Mouse (Mus musculus): ENCODE data around the gene Gjd3.

Gjd3 gene

DNA sequence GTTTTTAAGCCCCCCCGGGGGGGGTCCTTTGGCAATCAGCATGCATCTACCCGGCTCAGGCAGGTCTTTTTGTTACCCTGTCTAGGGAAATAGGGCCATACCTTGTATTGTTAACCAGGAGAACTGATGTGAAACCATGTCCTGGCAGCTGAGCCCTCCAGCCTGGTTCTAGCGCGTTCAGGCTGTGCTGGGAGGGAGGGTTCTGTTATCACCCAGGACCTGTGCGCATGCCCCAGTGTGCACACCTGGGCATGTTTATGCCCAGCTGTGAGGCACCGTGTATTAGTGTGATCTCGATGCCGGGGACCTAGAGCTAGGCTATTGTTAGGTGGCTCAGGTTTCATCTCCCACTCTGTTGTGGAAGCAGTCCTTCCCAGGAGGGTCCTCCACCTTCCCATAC, 21.1 kb downstream of the Gjd3 start:
- DNase-seq = peak; percentile 57 to 64

DNA sequence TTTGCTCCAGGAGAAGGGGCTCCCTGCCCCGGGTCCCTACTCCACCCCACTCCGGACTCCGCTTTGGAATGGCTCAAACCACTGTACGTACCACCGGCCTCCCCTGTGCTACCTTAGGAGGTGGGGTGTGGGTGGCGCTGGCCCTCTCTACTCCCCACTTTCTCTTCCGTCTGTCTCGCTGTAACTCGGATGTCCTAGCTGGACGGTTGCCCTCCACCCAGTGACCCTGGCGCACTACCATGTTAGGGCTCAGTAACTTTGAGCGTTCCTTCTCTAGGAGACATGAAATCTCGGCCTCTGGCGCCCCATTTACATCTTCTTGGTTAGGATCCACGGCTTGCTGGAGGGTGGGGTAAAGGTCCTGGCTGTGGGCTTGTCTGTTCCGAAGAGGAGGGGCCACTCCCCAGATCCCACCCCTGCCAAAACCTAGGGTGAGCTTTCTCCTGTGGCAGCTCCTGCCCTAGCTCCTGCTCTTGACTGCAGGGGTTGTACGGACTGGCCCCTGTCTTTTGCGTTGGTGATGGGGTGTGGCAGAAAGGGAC, 21.7 kb downstream of the Gjd3 start:
- no peak for DNase-seq

DNA sequence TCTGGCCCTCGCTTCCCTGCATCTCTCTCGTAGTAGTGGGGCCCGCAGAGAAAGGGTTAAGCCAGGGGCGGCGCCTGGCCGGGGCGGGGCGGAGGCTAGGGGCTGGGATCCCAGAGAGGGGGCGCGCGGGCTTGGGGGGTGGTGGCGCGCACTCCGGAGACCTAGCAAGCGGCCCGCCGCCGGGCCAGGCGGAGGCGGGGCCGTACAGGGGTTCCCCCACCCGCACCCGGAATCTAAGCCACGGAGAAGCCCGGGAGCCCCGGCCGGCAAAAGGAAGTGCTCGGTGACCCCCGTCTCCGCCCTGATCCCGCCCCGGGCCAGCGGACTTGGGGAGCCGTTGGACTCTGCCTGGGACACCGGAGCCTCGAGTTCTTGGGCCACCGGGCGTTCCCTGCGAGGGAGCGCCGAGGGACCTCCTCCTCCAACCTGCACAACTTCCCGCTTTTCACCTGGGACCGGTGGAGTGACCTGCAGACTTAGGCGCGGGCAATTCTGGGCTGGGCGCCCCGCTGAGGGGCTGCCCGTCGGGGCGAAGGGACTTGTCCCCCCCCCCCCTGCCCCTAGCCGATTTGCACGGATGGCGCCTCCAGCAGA, 22.4 kb downstream of the Gjd3 start:
- peak; percentile 57 to 61 for DNase-seq

DNA sequence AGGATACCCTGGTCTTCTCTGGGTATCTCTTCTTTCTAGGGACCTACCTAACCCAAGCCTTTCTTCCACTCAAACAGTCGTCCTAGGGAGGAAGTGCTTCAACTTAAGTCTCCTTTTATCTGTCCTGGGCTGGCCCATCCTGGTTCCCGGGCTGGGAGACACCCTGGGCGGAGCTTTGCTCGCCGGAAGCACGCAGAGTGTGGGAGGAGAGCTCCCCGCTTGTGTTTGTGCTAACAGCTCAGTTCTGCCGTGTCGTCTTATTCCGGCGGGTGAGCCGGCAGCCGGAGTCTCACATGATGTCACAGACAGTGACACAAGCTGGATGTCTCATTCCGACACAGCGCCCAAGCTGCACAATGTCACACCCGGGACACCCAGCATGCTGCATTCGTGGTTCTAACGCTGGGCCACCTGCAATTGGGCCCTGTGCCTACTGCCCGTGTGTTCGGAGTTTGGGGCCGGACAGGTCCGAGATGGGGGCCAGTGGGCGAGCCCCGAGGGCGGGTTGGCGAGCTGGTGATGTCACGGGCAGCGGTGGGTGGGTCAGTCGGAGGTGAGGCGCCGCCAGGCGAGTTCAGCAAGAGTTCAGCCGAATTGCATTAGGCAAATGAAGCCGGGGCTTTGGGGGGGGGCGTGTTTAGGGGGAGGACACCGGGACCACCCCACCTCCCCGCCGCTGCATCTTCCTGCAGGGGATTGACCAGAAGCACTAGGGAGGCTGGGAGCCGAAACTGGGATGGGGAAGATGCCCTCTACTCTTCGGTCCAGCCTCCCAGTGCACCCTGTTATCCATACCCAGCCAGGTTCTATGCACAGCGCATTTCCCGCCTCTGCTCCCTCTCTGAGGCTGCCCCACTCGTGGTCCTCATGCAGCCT, 23.1 kb downstream of the Gjd3 start:
- peak; percentile 74 for DNase-seq

DNA sequence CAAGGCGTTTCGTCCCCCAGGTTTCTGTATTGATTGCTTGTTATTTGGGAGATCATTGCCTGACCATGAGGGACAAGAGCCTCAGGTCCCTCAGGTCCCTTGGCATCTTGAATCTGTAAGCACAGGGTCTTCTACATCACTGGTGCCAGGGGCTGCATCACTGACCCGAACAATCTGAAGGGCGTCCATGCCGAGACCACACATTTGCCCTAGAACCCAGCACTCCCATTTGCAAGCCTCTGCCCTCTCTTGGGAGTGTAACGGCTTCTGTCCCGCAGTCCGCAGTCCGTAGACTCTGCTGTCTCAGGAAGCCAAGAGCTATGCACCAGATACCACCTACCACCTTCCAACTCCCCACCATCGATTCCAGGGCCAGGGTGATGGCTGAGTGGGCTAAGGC, 26.5 kb downstream of the Gjd3 start:
- no peak for DNase-seq

DNA sequence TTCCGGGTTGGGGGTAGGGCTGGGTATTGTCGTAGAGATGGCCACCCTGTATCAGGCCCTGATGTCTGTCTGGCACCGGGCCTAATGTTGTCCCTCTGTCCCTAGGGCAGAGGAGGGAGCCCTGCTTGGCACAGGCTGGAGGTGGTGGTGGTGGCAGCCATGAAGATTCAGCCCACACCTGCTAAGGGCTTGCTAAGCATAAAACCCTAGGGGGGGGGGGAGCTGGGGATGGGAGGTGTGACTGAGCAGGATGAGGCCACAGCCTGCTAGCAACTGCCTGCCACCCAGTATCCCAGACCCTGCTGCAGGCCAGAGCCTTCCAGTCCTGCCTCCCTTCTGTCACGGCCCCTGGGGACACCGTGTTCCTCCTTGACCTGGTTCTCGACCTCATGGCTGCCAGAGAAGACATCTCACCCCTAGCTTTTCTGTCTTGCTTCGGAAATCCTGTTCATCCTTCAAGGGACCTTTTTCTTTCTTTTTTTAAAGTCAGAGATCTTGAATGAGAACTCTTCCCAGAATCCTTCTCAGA, 27.0 kb downstream of the Gjd3 start:
- no peak for DNase-seq

DNA sequence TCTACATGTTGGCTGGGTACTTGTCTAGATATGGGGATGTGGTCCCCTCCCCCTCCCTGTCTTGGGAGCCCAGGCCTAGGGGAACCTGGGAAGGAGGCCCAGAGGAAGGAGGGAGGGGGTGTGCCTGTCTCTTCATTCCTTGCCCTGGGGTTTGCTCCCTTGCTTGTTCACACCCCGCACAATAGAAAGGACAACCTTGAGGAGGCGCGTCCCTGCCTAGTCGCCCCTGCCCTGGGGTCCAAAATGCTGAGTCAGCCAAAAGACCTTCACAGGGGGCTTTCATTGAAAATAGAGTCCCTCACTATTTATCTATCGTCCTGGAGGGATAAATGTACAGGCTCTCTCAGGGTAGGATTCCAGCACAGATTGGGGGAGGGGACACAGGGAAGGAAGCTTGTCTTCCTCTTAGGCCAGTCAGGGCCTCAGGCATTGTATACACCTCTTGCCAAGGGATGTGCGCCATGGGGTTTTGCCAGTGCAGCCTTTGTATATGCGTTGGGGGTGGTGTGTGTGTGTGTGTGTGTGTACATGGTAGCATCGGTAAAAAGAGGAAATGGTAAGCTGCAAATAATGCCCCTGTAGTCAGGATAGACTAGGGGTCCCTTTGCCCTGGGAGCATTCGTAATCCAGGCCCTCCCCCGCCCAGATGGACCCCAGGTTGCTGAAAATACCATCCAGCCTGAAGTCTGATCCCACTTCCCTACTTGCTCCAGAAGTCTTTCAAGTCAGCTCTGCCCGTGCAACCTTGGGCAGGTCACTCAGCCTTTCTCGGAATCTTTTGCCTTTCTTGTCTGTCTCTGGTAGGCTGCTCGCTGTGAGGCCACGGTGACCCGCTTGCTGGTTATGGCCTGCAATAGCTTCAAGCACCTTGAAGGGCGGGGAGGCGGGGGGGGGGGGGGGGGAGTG, 27.8 kb downstream of the Gjd3 start:
- peak; percentile 43 to 50 for DNase-seq

DNA sequence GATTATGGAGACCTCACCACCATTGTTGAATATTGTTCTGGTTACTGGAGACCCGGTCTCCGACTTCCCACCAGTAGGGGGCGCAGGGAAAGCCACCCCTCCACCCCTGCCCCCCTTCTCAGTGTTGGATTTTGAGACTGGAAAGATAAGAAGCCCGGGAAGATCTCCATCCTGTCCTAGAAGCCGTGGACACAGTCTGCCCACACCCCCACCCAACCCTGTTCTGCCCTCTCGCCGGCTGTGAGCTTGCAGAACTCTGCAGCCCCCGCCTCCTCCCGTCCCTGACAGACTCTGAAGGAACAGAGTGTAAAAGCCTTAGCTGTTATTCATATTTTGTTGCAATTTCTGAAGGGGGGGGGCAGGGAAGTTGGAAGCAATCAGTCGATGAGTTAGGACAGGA, 28.4 kb downstream of the Gjd3 start:
- peak; percentile 81 for DNase-seq

DNA sequence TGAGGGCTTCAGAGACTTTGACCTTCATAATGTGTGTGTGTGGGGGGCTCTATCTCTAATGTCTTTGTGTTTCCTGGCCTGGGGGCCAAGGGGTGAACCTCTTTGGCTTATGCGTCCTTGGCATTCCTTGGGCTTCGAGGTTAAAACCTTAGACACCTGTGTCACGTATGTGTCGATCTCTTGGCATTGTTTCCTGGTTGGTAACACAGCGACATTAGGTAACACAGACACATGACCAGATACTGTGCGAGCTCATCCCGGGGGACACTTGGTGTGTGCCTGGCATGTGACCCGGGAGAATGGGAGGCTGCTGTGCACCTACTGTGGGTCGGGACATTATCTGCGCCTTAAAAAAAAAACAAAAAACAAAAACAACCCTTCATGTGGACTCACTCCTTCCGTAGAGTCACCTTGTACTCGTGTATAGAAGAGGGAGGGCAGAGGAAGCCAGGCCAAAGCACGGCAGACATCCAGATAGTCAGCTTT, 28.9 kb downstream of the Gjd3 start:
- no peak for DNase-seq

DNA sequence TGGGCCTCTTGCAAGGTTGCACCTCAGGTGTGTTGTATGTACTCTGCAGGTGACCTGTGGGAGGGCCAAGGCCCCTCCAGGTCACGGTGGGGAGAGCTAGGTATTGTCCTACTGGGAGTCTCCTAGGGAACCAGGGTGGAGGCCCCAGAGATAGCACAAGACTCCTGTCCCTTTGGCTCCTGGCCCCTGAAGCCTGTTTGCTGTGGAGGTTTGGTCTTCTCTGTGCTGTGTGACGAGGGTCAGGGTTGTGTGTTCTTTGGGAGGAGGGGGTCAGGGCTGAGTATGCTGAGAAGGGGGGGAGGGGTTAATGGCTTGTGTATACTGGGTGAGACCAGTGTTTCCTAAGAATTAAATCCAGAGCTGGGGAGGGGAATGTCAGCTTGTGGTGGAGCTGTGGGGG, 29.5 kb downstream of the Gjd3 start:
- no peak for DNase-seq

DNA sequence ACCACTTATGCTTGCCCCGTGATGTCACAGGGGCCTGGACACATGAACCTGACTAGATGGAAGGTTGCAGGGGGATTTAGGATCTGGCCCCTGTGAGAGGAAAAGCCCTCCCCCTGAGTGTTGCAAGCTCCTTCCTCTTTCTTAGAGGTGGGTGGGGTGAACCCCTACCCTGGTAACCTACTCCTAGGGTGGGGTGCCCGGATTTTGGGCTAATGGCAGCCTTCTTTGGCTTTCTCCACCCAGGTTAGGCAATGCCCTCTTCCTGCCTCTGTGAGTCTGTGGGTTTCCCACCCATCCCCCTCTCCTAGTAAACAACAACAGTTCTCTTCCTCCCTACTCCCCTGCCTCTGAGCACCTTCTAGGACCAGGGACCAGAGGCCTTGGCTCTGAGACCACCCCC, 30.1 kb downstream of the Gjd3 start:
- peak; percentile 30 to 41 for DNase-seq

DNA sequence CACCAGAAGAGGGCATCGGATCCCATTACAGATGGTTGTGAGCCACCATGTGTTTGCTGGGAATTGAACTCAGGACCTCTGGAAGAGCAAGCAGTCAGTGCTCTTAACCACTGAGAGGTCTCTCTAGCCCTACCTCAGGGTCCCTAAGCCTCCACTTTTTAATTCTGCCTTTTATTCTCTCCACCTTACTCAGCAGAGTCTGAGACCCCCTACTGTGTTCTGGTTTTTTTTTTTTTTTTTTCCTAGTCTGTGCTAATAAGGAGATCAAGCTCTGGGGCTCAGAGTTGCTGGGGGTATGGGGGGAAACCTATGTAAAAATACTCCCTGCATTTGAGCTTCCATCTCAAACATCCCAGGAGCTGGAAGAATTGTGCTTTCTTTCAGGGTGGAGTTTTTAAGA, 30.7 kb downstream of the Gjd3 start:
- DNase-seq = no peak

DNA sequence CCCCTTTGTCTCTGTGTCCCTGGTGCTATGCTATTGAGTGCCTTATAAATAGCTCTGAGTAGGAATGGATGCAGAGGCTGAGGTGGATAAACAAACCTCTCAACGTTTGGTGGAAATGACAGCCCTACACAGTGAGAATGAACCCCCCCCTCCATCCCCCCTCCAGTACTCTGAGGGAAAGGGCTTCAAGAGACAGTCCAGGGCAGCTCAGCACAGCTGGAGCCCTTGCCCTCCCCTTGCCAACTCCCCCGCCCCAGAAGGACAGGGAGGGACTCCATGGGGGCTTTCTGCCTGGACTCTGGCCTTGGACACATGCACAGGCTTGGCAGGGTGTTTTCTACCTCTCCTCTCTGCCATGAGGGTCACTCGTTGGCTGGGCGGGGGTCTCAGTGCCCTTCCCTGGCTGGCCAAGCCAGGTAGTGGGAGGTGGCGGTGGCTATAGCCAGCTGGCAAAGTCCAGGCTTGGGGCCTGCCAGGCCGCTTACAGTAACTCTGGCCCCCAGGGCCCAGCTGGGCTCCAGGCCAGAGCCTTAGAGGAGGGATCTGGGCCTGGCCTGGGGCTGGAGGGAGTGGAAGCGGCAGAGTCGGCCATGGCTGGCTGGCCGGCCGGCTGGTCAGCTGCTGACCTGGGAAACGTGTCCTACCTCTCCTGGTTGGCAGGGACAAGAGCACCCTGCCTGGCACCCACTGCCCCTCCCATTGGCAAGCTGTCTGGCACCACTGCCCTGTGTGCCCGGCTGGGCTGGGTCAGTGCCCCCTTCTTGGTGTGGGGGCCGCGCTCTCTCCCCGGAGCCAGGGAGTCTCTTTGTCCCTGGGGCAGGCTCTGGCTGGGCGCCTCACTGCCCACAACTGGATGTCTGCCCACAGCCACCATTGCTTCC, 31.6 kb downstream of the Gjd3 start:
- no peak for DNase-seq

DNA sequence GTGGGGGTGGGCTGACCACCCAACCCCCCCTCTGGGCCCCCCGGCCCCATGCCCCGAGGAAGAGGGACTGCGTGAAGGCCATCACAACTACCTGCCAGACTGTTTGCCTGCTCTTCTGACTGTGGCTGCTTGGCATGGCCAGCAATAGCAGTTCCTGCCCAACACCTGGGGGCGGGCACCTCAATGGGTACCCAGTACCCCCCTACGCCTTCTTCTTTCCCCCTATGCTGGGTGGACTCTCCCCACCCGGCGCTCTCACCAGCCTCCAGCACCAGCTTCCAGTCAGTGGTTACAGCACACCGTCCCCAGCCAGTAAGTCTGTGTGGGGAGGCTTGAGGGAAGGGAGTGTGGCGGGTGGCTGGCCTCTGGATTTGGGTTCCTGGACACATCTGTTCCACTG, 32.3 kb downstream of the Gjd3 start:
- no peak for DNase-seq

DNA sequence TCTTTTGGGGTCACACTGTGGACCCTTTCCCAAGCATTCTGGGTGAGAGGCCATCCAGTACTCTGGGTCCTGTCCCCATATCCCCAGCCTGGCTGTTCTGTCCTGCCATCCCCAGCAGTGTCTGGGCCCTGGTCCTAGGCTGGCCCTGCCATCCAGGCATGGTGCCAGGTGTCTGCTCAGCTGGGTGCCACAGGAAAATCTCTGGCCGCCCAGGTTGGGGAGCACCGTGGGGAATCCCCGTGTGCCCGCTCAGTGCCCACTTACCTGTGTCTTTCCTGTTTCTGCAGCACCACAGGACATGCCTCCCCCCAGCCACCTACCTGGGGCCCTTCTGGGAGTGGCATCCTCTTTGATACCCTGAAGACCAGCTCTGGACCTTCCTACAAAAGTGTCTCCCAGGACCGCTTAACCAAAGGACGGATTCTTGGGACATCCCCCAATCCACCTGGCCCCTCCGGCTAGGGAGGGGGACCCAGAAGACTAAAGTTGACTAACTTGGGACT, 32.8 kb downstream of the Gjd3 start:
- DNase-seq = no peak

DNA sequence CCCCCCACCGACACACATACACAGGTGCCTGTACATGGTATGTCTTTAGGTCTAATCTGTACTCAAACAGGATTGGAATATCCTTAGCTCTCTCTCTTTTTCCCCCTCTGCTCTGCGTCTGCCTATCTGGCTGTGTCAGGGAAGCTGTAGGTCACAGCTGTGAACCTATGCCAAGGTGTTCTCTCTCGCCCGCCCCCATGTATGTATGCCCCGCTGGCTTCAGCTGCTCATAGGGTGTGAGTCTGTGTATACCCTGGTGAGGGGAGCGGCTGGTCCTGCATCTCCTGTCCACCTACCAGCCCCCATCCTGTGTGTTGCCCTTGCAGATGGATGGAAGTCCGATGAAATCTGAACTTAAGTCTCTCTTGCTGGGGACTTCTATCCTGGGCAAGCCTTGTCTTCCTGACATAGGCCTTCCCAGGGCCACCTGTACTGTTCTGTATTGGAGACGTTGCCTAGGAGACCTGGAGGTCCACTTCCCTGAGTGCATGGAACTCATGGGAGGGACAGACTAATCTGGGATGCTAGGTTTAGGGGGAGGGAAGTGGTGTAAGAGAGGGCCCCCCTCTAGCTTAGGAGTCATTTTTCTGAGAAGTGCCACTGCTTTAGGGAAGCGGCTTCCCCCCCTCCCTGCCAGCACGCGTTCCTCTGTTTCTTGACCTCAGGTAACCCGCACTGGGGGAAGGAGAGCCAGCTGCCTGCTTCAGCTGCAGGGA, 33.4 kb downstream of the Gjd3 start:
- peak; percentile 44 to 53 for DNase-seq

DNA sequence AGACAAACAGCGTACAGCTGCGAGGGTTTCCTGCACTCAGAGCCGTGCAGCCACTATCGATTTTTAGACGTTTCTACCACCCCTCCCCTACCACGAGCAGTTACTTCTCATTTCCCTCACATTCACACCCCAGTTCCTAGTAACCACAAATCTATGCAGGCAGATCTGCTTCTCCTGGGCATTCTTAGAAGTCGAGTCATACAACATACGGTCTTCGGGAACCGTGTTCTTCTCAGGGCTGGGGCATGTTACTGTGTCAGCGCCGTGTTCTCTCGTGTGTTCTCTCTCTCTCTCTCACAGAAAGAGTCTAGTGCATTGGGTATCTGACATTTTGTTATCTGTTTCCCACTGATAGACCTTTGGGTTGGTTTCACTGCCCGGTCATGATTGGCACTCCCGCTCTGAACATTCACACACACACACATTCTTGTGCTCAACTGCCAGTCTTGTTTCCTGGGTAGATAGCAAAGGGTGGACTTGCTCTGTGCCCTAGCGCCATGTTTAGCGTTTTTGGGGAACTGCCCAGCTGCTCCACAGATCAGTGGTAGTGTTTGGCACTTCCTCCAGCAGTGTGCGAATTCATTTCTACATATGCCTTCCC, 34.7 kb downstream of the Gjd3 start:
- DNase-seq = peak; percentile 51 to 57

DNA sequence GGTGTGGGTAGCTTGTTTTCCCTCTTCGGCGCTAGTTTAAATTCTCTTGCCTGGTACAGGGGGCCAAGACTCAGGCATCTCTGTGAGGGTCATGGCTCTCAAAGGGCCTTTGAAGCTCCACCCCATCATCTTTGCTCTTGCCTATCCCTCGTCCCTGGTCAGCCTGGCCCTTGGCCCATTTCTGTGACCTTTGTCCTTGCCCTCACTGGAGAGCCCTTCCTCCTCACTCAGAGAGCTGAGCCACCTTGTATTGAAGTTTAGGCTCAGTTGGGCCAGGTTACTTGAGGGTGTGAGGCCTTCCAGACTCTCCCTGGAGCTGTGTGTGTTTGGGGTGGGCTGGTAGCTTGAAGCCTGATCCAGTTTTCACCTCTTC, 37.2 kb downstream of the Gjd3 start:
- DNase-seq = no peak

DNA sequence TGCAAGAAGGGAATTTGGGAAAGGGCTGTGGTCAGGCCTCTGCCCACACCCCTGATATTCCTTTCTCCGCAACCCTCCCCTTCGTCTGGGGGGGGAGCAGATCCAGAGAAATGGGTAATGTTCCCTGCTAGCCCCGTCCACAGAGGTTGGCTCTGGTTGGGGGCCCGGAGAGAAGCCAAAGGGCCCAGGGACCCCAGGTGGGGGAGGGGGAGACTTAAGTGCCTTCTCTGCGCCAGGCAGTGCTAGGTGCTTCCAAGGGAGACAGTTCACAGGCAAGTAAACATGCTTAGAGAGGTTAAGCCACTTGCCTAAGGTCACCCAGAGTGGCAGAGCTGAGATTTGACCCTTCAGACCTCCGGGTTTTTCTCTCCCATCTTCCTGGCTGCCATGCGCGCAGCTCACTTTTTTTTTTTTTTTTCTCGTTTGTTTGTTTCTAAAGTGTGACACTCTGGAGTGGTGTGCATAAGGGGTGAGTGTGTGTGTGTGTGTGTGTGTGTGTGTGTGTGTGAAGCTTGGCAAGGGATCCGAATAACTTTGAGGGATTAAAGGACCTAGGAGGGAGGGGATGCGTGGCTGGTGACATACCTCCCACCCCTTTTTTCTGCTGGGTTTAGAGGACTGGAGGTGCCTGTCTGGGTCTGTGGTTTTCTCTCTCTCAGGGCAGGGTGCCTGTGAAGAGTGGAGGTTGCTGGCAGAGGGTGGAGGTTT, 37.8 kb downstream of the Gjd3 start:
- DNase-seq = peak in 1 of 2 experiments; percentile 42

Measured in B cell, adult 2 months (primary cell).